Mouse (Mus musculus) G1E (cell line): ENCODE results near the gene Rbms1.

Source experiments
- CTCF ChIP-seq: IDR thresholded peaks from 2 replicates; pipeline ENCODE4 v1.5.1; 2012; ENCODE audit warnings: low read depth, low read length, inconsistent platforms, mixed read lengths
- TAL1 ChIP-seq: conservative IDR thresholded peaks from 2 replicates; pipeline ENCODE4 v1.6.1; 2012; ENCODE audit warnings: low read depth, low read length, inconsistent platforms, mixed read lengths

DNA sequence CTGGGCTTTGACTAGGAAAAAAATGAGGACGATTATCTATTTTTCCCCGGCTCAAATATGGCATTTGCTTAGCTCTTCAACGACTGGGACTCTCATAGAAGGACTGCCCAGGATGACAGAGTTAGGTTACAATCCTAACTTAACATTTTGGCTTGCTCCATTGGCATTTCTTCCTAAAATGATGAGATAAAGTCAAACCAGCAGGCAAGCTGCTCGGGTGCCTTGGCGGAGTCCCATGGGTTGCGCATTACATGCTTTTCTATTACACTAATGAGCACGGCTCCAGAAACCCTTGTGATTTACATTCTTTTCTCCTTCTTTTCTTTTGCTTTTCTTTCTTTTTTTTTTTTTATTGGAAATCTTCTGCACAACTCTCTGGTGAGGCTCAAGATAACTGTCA, 128.7 kb downstream of the Rbms1 start:
- TF ChIP-seq CTCF: no peak
- TF ChIP-seq TAL1: no peak
